Mouse (Mus musculus) B cell, adult 2 months (primary cell): ENCODE data around the gene Grk4.
"Not testable (repeated sequence)": the region's sequence is repeated elsewhere in the genome, so short reads cannot be mapped to it uniquely, and the experiment has no call there.

Source experiments
- DNase-seq, 2 experiments: peaks; one replicate each; pipeline ENCODE4 v3.0.0; 2022

Grk4 gene

GRCm38 (mm10) chr5:34714371-34714770 is 54.2 kb downstream of the Grk4 start:
- not testable (repeated sequence) for DNase-seq

DNA sequence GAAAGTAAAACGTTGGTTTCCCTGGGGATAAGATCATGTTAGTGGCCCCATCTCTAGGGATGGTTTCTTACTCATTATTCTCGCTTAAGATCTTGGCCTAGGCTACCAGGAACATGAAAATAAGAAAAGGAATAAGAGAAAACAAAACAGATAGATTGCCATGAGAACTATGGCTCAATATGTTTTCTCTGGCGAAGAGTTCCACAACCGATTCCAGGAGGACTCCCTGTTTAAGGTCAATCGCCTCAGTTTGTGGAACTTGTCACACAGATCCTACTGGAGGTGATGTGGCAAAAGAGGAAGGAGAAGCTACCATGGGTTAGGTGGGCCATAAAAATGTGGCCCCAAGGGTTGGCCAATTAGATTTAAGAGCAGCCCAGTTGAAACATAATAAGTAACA is 54.6 kb downstream of the Grk4 start:
- DNase-seq, result no peak

DNA sequence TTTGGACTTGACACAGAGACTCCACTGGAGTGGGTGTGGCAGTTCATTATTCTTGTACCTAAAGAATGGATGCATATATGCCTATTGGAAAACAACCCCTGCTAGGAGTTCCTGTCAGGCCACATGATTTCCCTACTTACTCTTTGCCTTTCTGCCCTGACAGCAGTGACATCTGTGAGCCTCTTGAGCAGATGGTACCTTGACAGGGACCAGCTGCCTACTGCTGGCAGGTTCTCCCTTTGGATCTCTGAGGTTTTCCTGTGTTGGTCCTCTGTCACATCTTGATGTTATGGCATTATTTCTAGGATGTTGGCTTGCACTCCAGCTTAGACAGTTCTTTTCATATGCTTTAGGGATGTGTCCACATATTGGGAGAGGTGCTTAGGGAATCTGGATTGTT is 69.0 kb downstream of the Grk4 start:
- no peak for DNase-seq

DNA sequence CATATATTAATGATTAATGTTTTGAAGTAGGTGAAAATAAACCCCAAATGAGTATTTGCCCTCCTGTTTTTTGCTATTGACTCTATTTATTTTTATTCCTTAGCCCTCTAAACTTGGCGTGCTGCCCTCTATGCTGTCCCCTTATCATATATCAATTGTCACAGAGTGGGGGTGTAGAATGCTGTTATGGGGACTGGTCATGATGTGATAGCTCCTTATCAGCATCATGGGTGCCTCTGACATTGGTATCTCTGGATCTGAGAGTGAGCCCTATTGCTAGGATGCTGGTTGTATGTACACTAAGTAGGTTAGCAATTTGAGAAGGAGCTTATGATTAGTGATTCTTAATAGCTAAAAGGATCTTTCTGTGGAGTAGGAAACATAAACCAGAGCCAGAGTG is 70.1 kb downstream of the Grk4 start:
- DNase-seq, result no peak

- no peak for DNase-seq
Observed at GRCm38 (mm10) chr5:34751477-34751876, 91.3 kb downstream of the Grk4 start.

- DNase-seq, result no peak
Observed at GRCm38 (mm10) chr5:34758762-34759161, 98.6 kb downstream of the Grk4 start.

DNA sequence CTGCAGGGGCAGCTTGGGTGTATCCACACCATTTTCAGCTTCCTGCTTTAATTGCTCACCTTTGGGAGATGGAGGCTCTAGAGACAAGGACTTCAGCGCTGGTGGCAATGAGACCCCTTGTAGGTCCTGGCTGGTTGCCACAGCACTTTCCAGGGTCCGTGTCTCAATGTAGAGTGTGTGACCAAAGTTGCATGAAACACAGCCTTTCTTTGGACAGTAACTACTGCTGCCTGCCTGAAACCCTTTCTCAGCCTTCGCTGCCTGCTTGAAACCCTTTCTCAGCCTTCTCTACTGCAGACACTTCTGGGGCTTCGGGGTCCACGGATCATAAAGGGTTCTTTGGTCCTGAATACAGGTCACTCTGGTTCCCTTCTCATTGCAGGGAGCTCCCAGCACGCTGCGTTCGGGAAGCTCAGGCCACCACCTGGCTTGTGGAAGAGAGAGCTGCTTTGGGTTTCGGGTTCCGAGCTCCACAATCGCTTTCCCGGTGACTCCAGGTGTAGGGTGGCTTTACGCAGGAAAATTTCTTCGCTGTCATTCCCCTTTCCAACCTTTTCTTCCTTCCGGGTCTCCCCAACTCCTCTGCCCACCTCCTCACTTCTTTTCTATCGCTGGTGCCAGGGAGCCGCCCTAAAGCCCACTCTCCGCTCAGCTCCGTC is 100.8 kb downstream of the Grk4 start:
- DNase-seq, result peak; percentile 29 to 36

DNA sequence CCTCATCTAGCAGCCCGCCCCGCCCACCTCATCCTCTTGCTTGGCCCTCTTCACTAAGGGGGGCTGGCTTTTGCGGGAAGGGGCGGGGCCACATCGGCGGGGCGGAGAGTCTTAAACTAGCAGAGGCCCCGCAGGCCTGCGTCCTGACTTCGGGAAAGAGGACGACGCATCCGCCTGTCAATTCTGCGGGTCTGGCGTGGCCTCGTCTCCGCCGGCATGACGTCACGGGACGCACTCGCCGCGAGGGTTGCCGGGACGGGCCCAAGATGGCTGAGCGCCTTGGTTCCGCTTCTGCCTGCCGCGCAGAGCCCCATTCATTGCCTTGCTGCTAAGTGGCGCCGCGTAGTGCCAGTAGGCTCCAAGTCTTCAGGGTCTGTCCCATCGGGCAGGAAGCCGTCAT is 101.3 kb downstream of the Grk4 start, which contains the start of gene Htt:
TSS of gene Htt (plus strand) at position 232 of the 400 bp plus-strand sequence.
- DNase-seq, result peak; percentile 95

- DNase-seq, result no peak
Observed at GRCm38 (mm10) chr5:34761934-34762611, 101.9 kb downstream of the Grk4 start.

DNA sequence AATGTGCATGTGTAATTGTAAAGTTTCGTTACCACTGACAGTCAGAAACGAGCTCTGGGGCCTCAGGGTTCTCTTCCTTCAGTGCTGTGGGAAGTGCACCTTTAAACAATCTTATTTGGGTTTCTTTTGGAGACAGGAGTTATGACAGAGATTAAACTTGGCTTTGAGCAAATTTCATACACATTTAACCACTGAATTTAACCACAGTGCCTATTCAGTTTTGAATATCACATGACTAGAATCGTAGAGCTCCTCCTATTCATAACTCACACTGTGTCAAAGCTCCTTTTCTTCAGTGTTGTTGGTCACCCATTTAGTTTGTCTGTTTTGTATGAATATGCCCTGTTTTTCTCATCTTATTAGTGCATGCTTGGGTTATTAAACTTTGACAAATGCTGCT is 111.6 kb downstream of the Grk4 start:
- DNase-seq, result no peak

- DNase-seq, result no peak
Observed at GRCm38 (mm10) chr5:34772696-34773245, 112.6 kb downstream of the Grk4 start.

GRCm38 (mm10) chr5:34773392-34773791 is 113.2 kb downstream of the Grk4 start:
- DNase-seq, result peak in 1 of 2 experiments; percentile 14

DNA sequence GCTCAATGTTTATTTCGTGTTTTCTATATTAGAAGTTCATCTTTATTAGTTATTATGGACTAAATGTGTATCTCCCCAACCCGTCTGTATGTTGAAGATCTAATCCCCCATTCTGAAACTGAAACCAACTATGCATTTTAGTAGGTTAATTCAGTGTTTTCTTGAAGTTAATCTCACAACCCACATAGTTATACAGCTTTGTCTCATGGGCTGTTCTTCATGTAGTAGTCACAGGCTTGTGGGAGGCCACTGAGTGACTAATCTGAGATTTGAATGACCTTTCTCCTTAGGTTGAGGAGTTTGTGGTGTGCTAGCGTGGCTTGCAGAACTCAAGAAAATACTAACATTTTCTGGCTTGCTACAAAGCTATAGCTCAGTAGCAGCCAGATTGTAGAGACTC is 124.8 kb downstream of the Grk4 start:
- no peak for DNase-seq

- no peak for DNase-seq
Observed at GRCm38 (mm10) chr5:34791141-34791540, 131.0 kb downstream of the Grk4 start.

DNA sequence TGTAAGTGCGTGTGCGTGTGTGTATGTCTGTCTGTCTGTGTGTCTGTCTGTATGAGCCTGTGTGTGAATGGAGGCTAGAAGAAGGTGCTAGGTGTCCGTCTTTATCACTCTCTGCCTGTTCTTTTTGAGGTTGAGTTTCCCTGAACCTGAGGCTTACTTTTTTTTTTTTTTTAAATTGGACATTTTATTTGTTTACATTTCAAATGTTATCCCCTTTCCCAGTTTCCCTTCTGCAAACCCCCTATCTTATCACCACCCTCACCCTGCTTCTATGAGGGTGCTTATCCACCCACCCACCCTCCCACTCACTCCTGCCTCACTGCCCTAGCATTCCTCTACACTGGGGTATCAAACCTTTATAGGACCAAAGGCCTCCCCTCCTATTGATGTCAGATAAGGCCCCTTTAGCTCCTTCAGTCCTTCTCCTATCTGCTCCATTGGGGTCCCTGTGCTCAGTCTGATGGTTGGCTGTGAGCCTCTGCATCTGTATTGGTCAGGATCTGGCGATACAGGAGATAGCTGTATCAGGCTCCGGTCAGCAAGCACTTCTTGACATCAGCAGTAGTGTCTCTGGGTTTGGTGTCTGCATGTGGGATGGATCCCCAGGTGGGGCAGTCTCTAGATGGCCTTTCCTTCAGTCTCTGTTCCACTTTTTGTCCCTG is 140.2 kb downstream of the Grk4 start:
- DNase-seq, result no peak
